Mouse (Mus musculus) Patski (cell line): ENCODE data around the gene Krt17. TPM values are rescaled to one million over a fixed set of nuclear protein-coding genes. Genes with fewer than 3 reads are reported as not detected.
"Not testable (repeated sequence)": the region's sequence is repeated elsewhere in the genome, so short reads cannot be mapped to it uniquely, and the experiment has no call there.

ENCODE experiments used
- ATAC-seq: fragments of 100-300 bp; one replicate; pipeline ENCODE4 v1.8.0; 2021
- CTCF ChIA-PET: fragments of 350-600 bp; sonication (Branson Sonifier 250); formaldehyde crosslinking; loops from one replicate; lab custom pipeline; 2022; ENCODE audit warnings: inconsistent platforms; lab: Charles Lee
- POLR2A ChIA-PET: fragments of 350-600 bp; sonication (Branson Sonifier 250); formaldehyde crosslinking; loops from one replicate; lab custom pipeline; 2022; ENCODE audit warnings: antibody characterized with exemption, inconsistent platforms; lab: Charles Lee
- DNase-seq: peaks from one replicate; pipeline ENCODE4 v3.0.0-alpha.2; 2011; ENCODE audit warnings: low read depth, low spot score
- H3K27me3 ChIP-seq: fragments of 371-371 bp; one replicate; pipeline ENCODE4 v1.5.1; 2021
- CTCF ChIP-seq: fragments of 100-300 bp; IDR thresholded peaks from one replicate; pipeline ENCODE4 v1.5.1; 2021
- in situ Hi-C: fragments of 300-500 bp; cut with MboI; formaldehyde crosslinking; loops from 3 replicates; pipeline ENCODE4 v1.11.1; 2018; ENCODE audit warnings: low pct_unique_long_range_greater_than_20kb, mixed read lengths
- polyA plus RNA-seq: library from polyadenylated mRNA; unstranded; gene quantifications from one replicate; pipeline ENCODE4 v1.2.3, GENCODE M21; 2021

Krt17 gene
- 0.10 TPM for polyA plus RNA-seq

- ATAC-seq = no peak
Measured at GRCm38 (mm10) chr11:100260514-100261234, at the start of gene Krt17. TSS of gene Krt17 (minus strand) at chr11:100261029.

GRCm38 (mm10) chr11:100308672-100309071 is 47.8 kb upstream of the Krt17 start:
- POLR2A ChIA-PET, DNase-seq, H3K27me3 ChIP-seq, in situ Hi-C loops, ATAC-seq: not testable (repeated sequence)
- TF ChIP-seq CTCF = peak; percentile 27
- CTCF ChIA-PET = interaction anchor here (1.6 kb wide), 1 partner anchor 22 kb away, joined by 3 read pairs; no protein-coding TSS in a partner anchor

More at GRCm38 (mm10) chr11:100260514-100261234, at the start of gene Krt17:
- ChIA-PET CTCF (no interaction called here), POLR2A (no interaction called here)
- in situ Hi-C loops = no loop called here
- no peaks in the 10 kb centered on the region for H3K27me3 ChIP-seq
- no peak for DNase-seq
- no peak for TF ChIP-seq CTCF

- in situ Hi-C loops = no loop called here
- TF ChIP-seq CTCF = no peak
- H3K27me3 ChIP-seq = no peaks in the 10 kb centered on the region
- no peak for ATAC-seq
- CTCF ChIA-PET = interaction anchor here (1.6 kb wide), 1 partner anchor 21 kb away, joined by 3 read pairs; no protein-coding TSS in a partner anchor
- DNase-seq = no peak
- POLR2A ChIA-PET = no interaction called here
Measured at GRCm38 (mm10) chr11:100307900-100308299, 47.1 kb upstream of the Krt17 start.

- DNase-seq (no peak), ATAC-seq (no peak)
- in situ Hi-C loops = no loop called here
- no peak for TF ChIP-seq CTCF
- POLR2A ChIA-PET = no interaction called here
- CTCF ChIA-PET = interaction anchor here (0.9 to 11.7 kb wide), 4 partner anchors 9 to 21 kb away, joined by 3 to 210 read pairs (median 6); no protein-coding TSS in a partner anchor
- H3K27me3 ChIP-seq = no peaks in the 10 kb centered on the region
Measured at GRCm38 (mm10) chr11:100301292-100301691, 40.5 kb upstream of the Krt17 start.

- POLR2A ChIA-PET = no interaction called here
- DNase-seq = no peak
- in situ Hi-C loops = no loop called here
- H3K27me3 ChIP-seq = no peaks in the 10 kb centered on the region
- CTCF ChIA-PET = interaction anchor here (0.9 to 11.7 kb wide), 4 partner anchors 8 to 22 kb away, joined by 3 to 210 read pairs (median 6); no protein-coding TSS in a partner anchor
- no peak for ATAC-seq
- TF ChIP-seq CTCF = peak; percentile 91
Measured at GRCm38 (mm10) chr11:100300293-100300692, 39.5 kb upstream of the Krt17 start.

- peak; percentile 93 for TF ChIP-seq CTCF
- in situ Hi-C loops = loop anchor here (5.0 kb wide), 3 partner anchors 291 to 836 kb away; no protein-coding TSS in a partner anchor
- ChIA-PET POLR2A (interaction anchor here (0.6 to 0.8 kb wide), 2 partner anchors 10 to 130 kb away, joined by 3 to 10 read pairs; no protein-coding TSS in a partner anchor), CTCF (interaction anchor here (0.6 to 11.7 kb wide), 12 partner anchors 8 to 912 kb away, joined by 3 to 210 read pairs (median 4); no protein-coding TSS in a partner anchor)
- DNase-seq (no peak), ATAC-seq (peak; percentile 75)
- H3K27me3 ChIP-seq = no peaks in the 10 kb centered on the region
Measured at GRCm38 (mm10) chr11:100298274-100299036, 37.6 kb upstream of the Krt17 start.

GRCm38 (mm10) chr11:100297801-100298200 is 37.0 kb upstream of the Krt17 start:
- ChIA-PET POLR2A (interaction anchor here (0.6 to 0.8 kb wide), 2 partner anchors 9 to 129 kb away, joined by 3 to 10 read pairs; no protein-coding TSS in a partner anchor), CTCF (interaction anchor here (1.0 to 11.7 kb wide), 11 partner anchors 8 to 912 kb away, joined by 3 to 210 read pairs (median 5); no protein-coding TSS in a partner anchor)
- peak; percentile 64 for TF ChIP-seq CTCF
- no peaks in the 10 kb centered on the region for H3K27me3 ChIP-seq
- DNase-seq = no peak
- in situ Hi-C loops = loop anchor here (5.0 kb wide), 3 partner anchors 290 to 836 kb away; no protein-coding TSS in a partner anchor
- no peak for ATAC-seq

GRCm38 (mm10) chr11:100295308-100295707 is 34.5 kb upstream of the Krt17 start:
- ChIA-PET POLR2A (interaction anchor here (0.9 kb wide), 1 partner anchor 832 kb away, joined by 3 read pairs; no protein-coding TSS in a partner anchor), CTCF (interaction anchor here (0.8 to 11.7 kb wide), 13 partner anchors 11 to 931 kb away, joined by 3 to 210 read pairs (median 3); no protein-coding TSS in a partner anchor)
- in situ Hi-C loops = loop anchor here (5.0 kb wide), 3 partner anchors 288 to 833 kb away; no protein-coding TSS in a partner anchor
- peak; percentile 42 for ATAC-seq
- DNase-seq = no peak
- TF ChIP-seq CTCF = no peak
- H3K27me3 ChIP-seq = no peaks in the 10 kb centered on the region

- ChIA-PET CTCF (interaction anchor here (1.3 to 11.7 kb wide), 2 partner anchors 9 to 14 kb away, joined by 3 to 210 read pairs; no protein-coding TSS in a partner anchor), POLR2A (no interaction called here)
- H3K27me3 ChIP-seq = no peaks in the 10 kb centered on the region
- DNase-seq (no peak), ATAC-seq (no peak)
- TF ChIP-seq CTCF = no peak
- in situ Hi-C loops = loop anchor here (5.0 kb wide), 1 partner anchor 911 kb away; no protein-coding TSS in a partner anchor
Measured at GRCm38 (mm10) chr11:100292884-100293283, 32.1 kb upstream of the Krt17 start.

- DNase-seq = peak; percentile 56
Measured at GRCm38 (mm10) chr11:100290235-100290634, 29.4 kb upstream of the Krt17 start.

More at GRCm38 (mm10) chr11:100290235-100290634, 29.4 kb upstream of the Krt17 start:
- CTCF ChIA-PET = interaction anchor here (0.8 to 11.7 kb wide), 3 partner anchors 6 to 121 kb away, joined by 5 to 210 read pairs (median 5); no protein-coding TSS in a partner anchor
- in situ Hi-C loops = loop anchor here (5.0 kb wide), 1 partner anchor 908 kb away; no protein-coding TSS in a partner anchor
- no peak for TF ChIP-seq CTCF
- peak; percentile 47 for ATAC-seq
- no peaks in the 10 kb centered on the region for H3K27me3 ChIP-seq
- POLR2A ChIA-PET = no interaction called here
